Mouse (Mus musculus): Measurements from ENCODE around the gene Pnck. TPM values are rescaled to one million over a fixed set of nuclear protein-coding genes. Genes with fewer than 3 reads are reported as not detected.
A peak's percentile ranks its signal among the peaks of the same experiment; 100 is the strongest.

Pnck gene
- polyA plus RNA-seq (2016; fragmentation: Nextera tagmentation; extraction: Ambion mirVana) = 35.2 and 37.8 TPM in 2 replicates

DNA sequence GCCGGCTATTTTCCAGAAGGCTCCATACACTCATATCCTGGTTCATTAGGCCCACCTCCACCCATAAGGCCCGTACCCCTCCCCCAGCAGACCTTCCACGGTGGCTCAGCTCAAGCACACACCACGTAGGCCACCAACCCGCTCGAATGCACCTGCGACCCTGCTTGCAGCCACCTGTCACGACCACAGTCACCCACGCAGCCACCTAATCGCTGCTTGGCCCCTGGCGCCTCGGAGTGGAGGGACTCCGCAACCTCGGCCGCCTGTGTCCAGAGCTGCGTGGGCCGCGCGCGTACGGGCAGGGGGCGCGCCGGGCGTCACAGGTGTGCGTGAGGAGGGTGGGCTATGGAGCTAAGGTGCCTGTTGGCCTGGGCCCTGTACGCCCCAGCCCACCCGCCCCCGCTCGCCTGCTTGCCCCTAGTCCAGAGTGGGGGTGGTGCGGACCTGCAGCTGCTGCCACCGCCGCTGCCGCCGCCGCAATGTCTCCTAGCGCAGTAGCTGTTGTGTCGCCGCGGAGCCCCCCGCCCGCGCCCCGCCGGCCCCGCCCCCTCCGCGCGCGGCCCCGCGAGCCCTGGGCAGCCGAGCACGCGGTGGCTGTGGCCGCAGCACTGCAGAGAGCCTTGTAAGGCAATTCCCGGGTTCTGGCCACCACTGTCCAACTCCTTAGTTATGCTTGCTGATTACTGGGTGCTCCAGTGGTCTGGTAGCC, at the start of gene Pnck:
TSS of gene Pnck (minus strand) at position 543 of the 709 bp plus-strand sequence.
- no peaks in the 10 kb centered on the region for H3K9me3 ChIP-seq
- H3K36me3 ChIP-seq = no peaks in the 10 kb centered on the region
- H3K4me3 ChIP-seq = peak within 1 kb of the TSS; percentile 46
- H3K27ac ChIP-seq = no peak within 1 kb of the TSS
- peak within 1 kb of the TSS; percentile 61 for H3K9ac ChIP-seq
- WGBS = 16% methylated on average over 41 of the region's 57 CpGs
- peak; percentile 73 for ATAC-seq (ENCODE audit: low FRiP score, low read depth)
- H3K4me1 ChIP-seq = 0 out of 2 replicates have a peak, but pooled peaks cover 4% of the 10 kb centered on the region
- H3K27me3 ChIP-seq (replicated peaks) = no peaks in the 10 kb centered on the region
- peak within 1 kb of the TSS; percentile 73 for H3K4me2 ChIP-seq (replicated peaks)

- WGBS = 86% methylated on average over 1 of the region's 1 CpGs
- no peaks in the 10 kb centered on the region for H3K9me3 ChIP-seq
These were observed 40.6 kb upstream of the Pnck start for GRCm38 (mm10) chrX:73700472-73700871.

GRCm38 (mm10) chrX:73690917-73691629, 31.2 kb upstream of the Pnck start:
- Histone ChIP-seq H3K36me3 (peaks cover 9% of the 10 kb centered on the region), H3K27ac (no peak overlapping the region), H3K9ac (no peak overlapping the region), H3K27me3 (replicated peaks) (no peaks in the 10 kb centered on the region), H3K4me3 (no peak overlapping the region), H3K4me1 (no peaks in the 10 kb centered on the region), H3K9me3 (no peaks in the 10 kb centered on the region), H3K4me2 (replicated peaks) (no peak overlapping the region)
- 77% methylated on average over 5 of the region's 5 CpGs for WGBS
- ATAC-seq (ENCODE audit: low FRiP score, low read depth) = 0 out of 2 replicates have a peak, but pooled peaks have one; percentile 33

More at GRCm38 (mm10) chrX:73700472-73700871, 40.6 kb upstream of the Pnck start:
- Histone ChIP-seq H3K4me2 (replicated peaks) (no peak overlapping the region), H3K27ac (no peak overlapping the region), H3K4me1 (no peaks in the 10 kb centered on the region), H3K4me3 (no peak overlapping the region), H3K9ac (no peak overlapping the region), H3K36me3 (peaks cover 6% of the 10 kb centered on the region; the same call in 1 of the 2 replicates), H3K27me3 (replicated peaks) (no peaks in the 10 kb centered on the region)
- ATAC-seq (ENCODE audit: low FRiP score, low read depth) = no peak

DNA sequence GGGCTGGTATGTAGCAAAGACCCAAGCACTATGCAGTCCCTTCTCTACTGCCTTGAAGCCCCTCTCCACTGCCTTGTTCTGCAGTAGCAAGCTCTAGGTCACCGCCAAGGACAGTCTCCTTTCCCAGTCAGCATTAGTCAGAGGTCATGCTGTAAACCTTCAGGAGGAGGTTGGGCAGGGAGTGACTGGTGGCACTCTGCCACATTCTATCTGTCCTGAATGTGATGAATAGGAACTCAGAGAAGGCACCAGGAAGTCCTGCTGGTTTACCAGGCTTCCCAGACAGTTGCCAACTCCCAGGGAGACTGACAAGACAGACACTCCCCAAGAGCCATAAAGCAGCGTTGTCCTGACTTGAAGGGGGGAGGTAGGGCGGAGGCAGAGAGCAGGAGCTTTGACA, 25.7 kb upstream of the Pnck start:
- no peak for ATAC-seq (ENCODE audit: low FRiP score, low read depth)
- Histone ChIP-seq H3K27me3 (replicated peaks) (no peaks in the 10 kb centered on the region), H3K4me3 (no peak overlapping the region), H3K36me3 (peaks cover 24% of the 10 kb centered on the region), H3K27ac (no peak overlapping the region), H3K9ac (no peak overlapping the region), H3K9me3 (no peaks in the 10 kb centered on the region), H3K4me1 (no peaks in the 10 kb centered on the region), H3K4me2 (replicated peaks) (no peak overlapping the region)
- 52% methylated on average over 3 of the region's 3 CpGs for WGBS

GRCm38 (mm10) chrX:73684978-73685377, 25.1 kb upstream of the Pnck start:
- ATAC-seq (ENCODE audit: low FRiP score, low read depth) = no peak
- H3K9ac ChIP-seq = no peak overlapping the region
- no peak overlapping the region for H3K4me2 ChIP-seq (replicated peaks)
- no peak overlapping the region for H3K27ac ChIP-seq
- no peaks in the 10 kb centered on the region for H3K4me1 ChIP-seq
- no peaks in the 10 kb centered on the region for H3K9me3 ChIP-seq
- peaks cover 31% of the 10 kb centered on the region for H3K36me3 ChIP-seq
- H3K4me3 ChIP-seq = no peak overlapping the region
- H3K27me3 ChIP-seq (replicated peaks) = no peaks in the 10 kb centered on the region

- Histone ChIP-seq H3K27me3 (replicated peaks) (no peaks in the 10 kb centered on the region), H3K4me1 (no peaks in the 10 kb centered on the region), H3K36me3 (peaks cover 32% of the 10 kb centered on the region), H3K4me2 (replicated peaks) (no peak overlapping the region), H3K9me3 (no peaks in the 10 kb centered on the region), H3K9ac (no peak overlapping the region), H3K4me3 (no peak overlapping the region), H3K27ac (no peak overlapping the region)
- 93% methylated on average over 2 of the region's 2 CpGs for WGBS
- ATAC-seq (ENCODE audit: low FRiP score, low read depth) = no peak
These were observed 24.2 kb upstream of the Pnck start for GRCm38 (mm10) chrX:73684156-73684555.

- Histone ChIP-seq H3K27me3 (replicated peaks) (no peaks in the 10 kb centered on the region), H3K27ac (no peak overlapping the region), H3K9me3 (no peaks in the 10 kb centered on the region), H3K9ac (no peak overlapping the region), H3K4me2 (replicated peaks) (no peak overlapping the region), H3K4me1 (peaks cover 20% of the 10 kb centered on the region), H3K4me3 (no peak overlapping the region), H3K36me3 (peaks cover 11% of the 10 kb centered on the region)
- 99% methylated on average over 4 of the region's 4 CpGs for WGBS
- no peak for ATAC-seq (ENCODE audit: low FRiP score, low read depth)
These were observed 16.8 kb upstream of the Pnck start for GRCm38 (mm10) chrX:73676668-73677067.

GRCm38 (mm10) chrX:73675231-73675630, 15.3 kb upstream of the Pnck start:
- Histone ChIP-seq H3K4me1 (peaks cover 20% of the 10 kb centered on the region), H3K4me3 (no peak overlapping the region), H3K36me3 (peaks cover 4% of the 10 kb centered on the region), H3K9me3 (no peaks in the 10 kb centered on the region), H3K9ac (0 out of 2 replicates have a peak overlapping the region, but pooled peaks have one; percentile 21), H3K4me2 (replicated peaks) (peak overlapping the region; percentile 67), H3K27ac (no peak overlapping the region), H3K27me3 (replicated peaks) (no peaks in the 10 kb centered on the region)
- no peak for ATAC-seq (ENCODE audit: low FRiP score, low read depth)
- 65% methylated on average over 2 of the region's 2 CpGs for WGBS

- H3K4me1 ChIP-seq = peaks cover 20% of the 10 kb centered on the region
- no peaks in the 10 kb centered on the region for H3K27me3 ChIP-seq (replicated peaks)
- peak; percentile 39 for ATAC-seq (ENCODE audit: low FRiP score, low read depth)
- H3K4me2 ChIP-seq (replicated peaks) = peak overlapping the region; percentile 67
- WGBS = 29% methylated on average over 20 of the region's 20 CpGs
- peak overlapping the region; percentile 57 for H3K4me3 ChIP-seq
- H3K36me3 ChIP-seq = no peaks in the 10 kb centered on the region; the same call in none of the 2 replicates
- peak overlapping the region; percentile 80 for H3K9ac ChIP-seq
- no peaks in the 10 kb centered on the region for H3K9me3 ChIP-seq
- H3K27ac ChIP-seq = no peak overlapping the region
These were observed 14.2 kb upstream of the Pnck start for GRCm38 (mm10) chrX:73673968-73674661.

DNA sequence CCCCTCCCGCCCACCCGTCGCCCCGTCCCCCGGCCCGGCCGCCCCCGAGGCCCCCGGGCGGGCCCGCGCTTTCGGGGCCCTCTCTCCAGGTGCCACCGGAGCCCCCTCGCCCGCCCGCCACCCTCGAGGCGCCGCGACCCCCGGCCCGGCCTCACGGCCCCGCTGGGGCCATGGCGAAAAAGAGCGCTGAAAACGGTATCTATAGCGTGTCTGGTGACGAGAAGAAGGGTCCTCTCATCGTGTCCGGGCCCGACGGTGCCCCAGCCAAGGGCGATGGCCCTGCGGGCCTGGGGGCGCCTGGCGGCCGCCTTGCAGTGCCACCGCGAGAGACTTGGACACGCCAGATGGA, 13.7 kb upstream of the Pnck start:
- H3K9ac ChIP-seq = peak overlapping the region; percentile 80
- no peaks in the 10 kb centered on the region for H3K9me3 ChIP-seq
- no peak overlapping the region for H3K27ac ChIP-seq
- H3K36me3 ChIP-seq = no peaks in the 10 kb centered on the region; the same call in none of the 2 replicates
- peak overlapping the region; percentile 67 for H3K4me2 ChIP-seq (replicated peaks)
- no peaks in the 10 kb centered on the region for H3K27me3 ChIP-seq (replicated peaks)
- ATAC-seq (ENCODE audit: low FRiP score, low read depth) = peak; percentile 13; the same call in 1 of the 2 replicates
- WGBS = 15% methylated on average over 41 of the region's 42 CpGs
- H3K4me3 ChIP-seq = peak overlapping the region; percentile 57
- H3K4me1 ChIP-seq = peaks cover 20% of the 10 kb centered on the region

- Histone ChIP-seq H3K4me1 (peaks cover 20% of the 10 kb centered on the region), H3K4me2 (replicated peaks) (peak within 1 kb of the TSS; percentile 67), H3K27ac (no peak within 1 kb of the TSS), H3K36me3 (no peaks in the 10 kb centered on the region; the same call in 1 of the 2 replicates), H3K9ac (peak within 1 kb of the TSS; percentile 80), H3K4me3 (peak within 1 kb of the TSS; percentile 57), H3K9me3 (no peaks in the 10 kb centered on the region), H3K27me3 (replicated peaks) (no peaks in the 10 kb centered on the region)
- WGBS = 17% methylated on average over 53 of the region's 72 CpGs
- peak; percentile 61 for ATAC-seq (ENCODE audit: low FRiP score, low read depth)
These were observed 13.1 kb upstream of the Pnck start, which contains the start of gene Slc6a8 for GRCm38 (mm10) chrX:73672879-73673618. TSS of gene Slc6a8 (plus strand) at chrX:73673150.

All from neural tube, embryonic 12.5 days (tissue).